Mouse (Mus musculus): ENCODE measurements around the gene Gdpd3. TPM values are rescaled to one million over a fixed set of nuclear protein-coding genes. Genes with fewer than 3 reads are reported as not detected.
A peak's percentile ranks its signal among the peaks of the same experiment; 100 is the strongest.
"Not testable (repeated sequence)": the region's sequence is repeated elsewhere in the genome, so short reads cannot be mapped to it uniquely, and the experiment has no call there.

Gene Gdpd3
- polyA plus RNA-seq, 1 experiment from 2014 or later, result 11.1 TPM

GRCm38 (mm10) chr7:126779101-126779500 is 13.0 kb downstream of the Gdpd3 start:
- H3K4me2 ChIP-seq (ENCODE audit: low read depth, low read length); ATAC-seq (ENCODE audit: insufficient read depth, low FRiP score); H3K9ac ChIP-seq (ENCODE audit: low read length); H3K36me3 ChIP-seq (ENCODE audit: control insufficient read depth, insufficient read depth, low read length); H3K9me3 ChIP-seq (replicated peaks; ENCODE audit: control insufficient read depth, low read length); H3K4me3 ChIP-seq (replicated peaks; ENCODE audit: low read length); H3K27ac ChIP-seq (ENCODE audit: low read length); H3K27me3 ChIP-seq (ENCODE audit: control insufficient read depth, insufficient read depth, low read length): not testable (repeated sequence)
- WGBS, result 86% methylated on average over 7 of the region's 7 CpGs
- peaks cover 34% of the 10 kb centered on the region for H3K4me1 ChIP-seq (ENCODE audit: control insufficient read depth, insufficient read depth, low read length)

- 2% methylated on average over 21 of the region's 21 CpGs for WGBS
- peaks cover 34% of the 10 kb centered on the region for H3K4me1 ChIP-seq (ENCODE audit: control insufficient read depth, insufficient read depth, low read length)
- peak; percentile 63 for ATAC-seq (ENCODE audit: insufficient read depth, low FRiP score)
These were observed 14.1 kb downstream of the Gdpd3 start for GRCm38 (mm10) chr7:126779983-126780970.

GRCm38 (mm10) chr7:126780971-126781635 is 15.0 kb downstream of the Gdpd3 start, which contains the start of gene Tbx6:
TSS of gene Tbx6 (plus strand) at chr7:126781483.
- Histone ChIP-seq H3K27ac (ENCODE audit: low read length) (peak within 1 kb of the TSS; percentile 58), H3K4me1 (ENCODE audit: control insufficient read depth, insufficient read depth, low read length) (peaks cover 28% of the 10 kb centered on the region), H3K4me3 (replicated peaks; ENCODE audit: low read length) (peak within 1 kb of the TSS; percentile 52), H3K27me3 (ENCODE audit: control insufficient read depth, insufficient read depth, low read length) (no peaks in the 10 kb centered on the region), H3K9ac (ENCODE audit: low read length) (peak within 1 kb of the TSS; percentile 67), H3K36me3 (ENCODE audit: control insufficient read depth, insufficient read depth, low read length) (peaks cover 7% of the 10 kb centered on the region; the same call in 1 of the 2 replicates), H3K9me3 (replicated peaks; ENCODE audit: control insufficient read depth, low read length) (no peaks in the 10 kb centered on the region), H3K4me2 (ENCODE audit: low read depth, low read length) (peak within 1 kb of the TSS; percentile 98)
- WGBS, result 6% methylated on average over 22 of the region's 22 CpGs
- ATAC-seq (ENCODE audit: insufficient read depth, low FRiP score), result no peak

More at GRCm38 (mm10) chr7:126779983-126780970, 14.1 kb downstream of the Gdpd3 start:
- Histone ChIP-seq H3K9me3 (replicated peaks; ENCODE audit: control insufficient read depth, low read length) (no peaks in the 10 kb centered on the region), H3K4me3 (replicated peaks; ENCODE audit: low read length) (peak overlapping the region; percentile 52), H3K27me3 (ENCODE audit: control insufficient read depth, insufficient read depth, low read length) (no peaks in the 10 kb centered on the region), H3K4me2 (ENCODE audit: low read depth, low read length) (peak overlapping the region; percentile 98), H3K9ac (ENCODE audit: low read length) (peak overlapping the region; percentile 67), H3K36me3 (ENCODE audit: control insufficient read depth, insufficient read depth, low read length) (0 out of 2 replicates have a peak, but pooled peaks cover 3% of the 10 kb centered on the region), H3K27ac (ENCODE audit: low read length) (peak overlapping the region; percentile 58)

- no peak for ATAC-seq (ENCODE audit: insufficient read depth, low FRiP score)
- no peak overlapping the region for H3K27ac ChIP-seq (ENCODE audit: low read length)
- H3K9me3 ChIP-seq (replicated peaks; ENCODE audit: control insufficient read depth, low read length), result no peaks in the 10 kb centered on the region
- H3K36me3 ChIP-seq (ENCODE audit: control insufficient read depth, insufficient read depth, low read length), result peaks cover 14% of the 10 kb centered on the region
- WGBS, result 41% methylated on average over 11 of the region's 11 CpGs
- H3K27me3 ChIP-seq (ENCODE audit: control insufficient read depth, insufficient read depth, low read length), result no peaks in the 10 kb centered on the region
- H3K4me3 ChIP-seq (replicated peaks; ENCODE audit: low read length), result no peak overlapping the region
- H3K9ac ChIP-seq (ENCODE audit: low read length), result peak overlapping the region; percentile 67
- H3K4me2 ChIP-seq (ENCODE audit: low read depth, low read length), result peak overlapping the region; percentile 98; the same call in 1 of the 2 replicates
- H3K4me1 ChIP-seq (ENCODE audit: control insufficient read depth, insufficient read depth, low read length), result peaks cover 26% of the 10 kb centered on the region
These were observed 15.7 kb downstream of the Gdpd3 start for GRCm38 (mm10) chr7:126781661-126782370.

- no peak overlapping the region for H3K27ac ChIP-seq (ENCODE audit: low read length)
- no peak overlapping the region for H3K9ac ChIP-seq (ENCODE audit: low read length)
- peaks cover 21% of the 10 kb centered on the region for H3K36me3 ChIP-seq (ENCODE audit: control insufficient read depth, insufficient read depth, low read length)
- H3K4me3 ChIP-seq (replicated peaks; ENCODE audit: low read length), result no peak overlapping the region
- peaks cover 19% of the 10 kb centered on the region for H3K4me1 ChIP-seq (ENCODE audit: control insufficient read depth, insufficient read depth, low read length)
- 76% methylated on average over 13 of the region's 13 CpGs for WGBS
- no peak for ATAC-seq (ENCODE audit: insufficient read depth, low FRiP score)
- H3K4me2 ChIP-seq (ENCODE audit: low read depth, low read length), result no peak overlapping the region
- no peaks in the 10 kb centered on the region for H3K27me3 ChIP-seq (ENCODE audit: control insufficient read depth, insufficient read depth, low read length)
- no peaks in the 10 kb centered on the region for H3K9me3 ChIP-seq (replicated peaks; ENCODE audit: control insufficient read depth, low read length)
These were observed 16.6 kb downstream of the Gdpd3 start for GRCm38 (mm10) chr7:126782693-126783092.

GRCm38 (mm10) chr7:126784469-126784868 is 18.3 kb downstream of the Gdpd3 start:
- no peak overlapping the region for H3K9ac ChIP-seq (ENCODE audit: low read length)
- peaks cover 19% of the 10 kb centered on the region for H3K4me1 ChIP-seq (ENCODE audit: control insufficient read depth, insufficient read depth, low read length)
- no peaks in the 10 kb centered on the region for H3K9me3 ChIP-seq (replicated peaks; ENCODE audit: control insufficient read depth, low read length)
- H3K27me3 ChIP-seq (ENCODE audit: control insufficient read depth, insufficient read depth, low read length), result no peaks in the 10 kb centered on the region
- H3K27ac ChIP-seq (ENCODE audit: low read length), result no peak overlapping the region
- no peak overlapping the region for H3K4me2 ChIP-seq (ENCODE audit: low read depth, low read length)
- WGBS, result 74% methylated on average over 7 of the region's 7 CpGs
- no peak overlapping the region for H3K4me3 ChIP-seq (replicated peaks; ENCODE audit: low read length)
- ATAC-seq (ENCODE audit: insufficient read depth, low FRiP score), result no peak
- H3K36me3 ChIP-seq (ENCODE audit: control insufficient read depth, insufficient read depth, low read length), result peaks cover 33% of the 10 kb centered on the region

GRCm38 (mm10) chr7:126785056-126785455 is 18.9 kb downstream of the Gdpd3 start:
- Histone ChIP-seq H3K4me3 (replicated peaks; ENCODE audit: low read length) (no peak overlapping the region), H3K4me2 (ENCODE audit: low read depth, low read length) (no peak overlapping the region), H3K36me3 (ENCODE audit: control insufficient read depth, insufficient read depth, low read length) (peaks cover 33% of the 10 kb centered on the region), H3K4me1 (ENCODE audit: control insufficient read depth, insufficient read depth, low read length) (peaks cover 16% of the 10 kb centered on the region), H3K27me3 (ENCODE audit: control insufficient read depth, insufficient read depth, low read length) (no peaks in the 10 kb centered on the region), H3K27ac (ENCODE audit: low read length) (no peak overlapping the region), H3K9ac (ENCODE audit: low read length) (no peak overlapping the region), H3K9me3 (replicated peaks; ENCODE audit: control insufficient read depth, low read length) (no peaks in the 10 kb centered on the region)
- no peak for ATAC-seq (ENCODE audit: insufficient read depth, low FRiP score)
- 72% methylated on average over 4 of the region's 4 CpGs for WGBS

- Histone ChIP-seq H3K36me3 (ENCODE audit: control insufficient read depth, insufficient read depth, low read length) (peaks cover 33% of the 10 kb centered on the region), H3K4me2 (ENCODE audit: low read depth, low read length) (no peak overlapping the region)
- no peak for ATAC-seq (ENCODE audit: insufficient read depth, low FRiP score)
These were observed 20.0 kb downstream of the Gdpd3 start for GRCm38 (mm10) chr7:126786142-126786541.

More at GRCm38 (mm10) chr7:126786142-126786541, 20.0 kb downstream of the Gdpd3 start:
- WGBS, result 87% methylated on average over 14 of the region's 14 CpGs
- Histone ChIP-seq H3K27ac (ENCODE audit: low read length) (no peak overlapping the region), H3K27me3 (ENCODE audit: control insufficient read depth, insufficient read depth, low read length) (no peaks in the 10 kb centered on the region), H3K4me3 (replicated peaks; ENCODE audit: low read length) (no peak overlapping the region), H3K9ac (ENCODE audit: low read length) (no peak overlapping the region), H3K4me1 (ENCODE audit: control insufficient read depth, insufficient read depth, low read length) (peaks cover 19% of the 10 kb centered on the region), H3K9me3 (replicated peaks; ENCODE audit: control insufficient read depth, low read length) (no peaks in the 10 kb centered on the region)
